Comparison of ENCODE assay signal across 18 mouse cellular contexts in the genomic region with DNA sequence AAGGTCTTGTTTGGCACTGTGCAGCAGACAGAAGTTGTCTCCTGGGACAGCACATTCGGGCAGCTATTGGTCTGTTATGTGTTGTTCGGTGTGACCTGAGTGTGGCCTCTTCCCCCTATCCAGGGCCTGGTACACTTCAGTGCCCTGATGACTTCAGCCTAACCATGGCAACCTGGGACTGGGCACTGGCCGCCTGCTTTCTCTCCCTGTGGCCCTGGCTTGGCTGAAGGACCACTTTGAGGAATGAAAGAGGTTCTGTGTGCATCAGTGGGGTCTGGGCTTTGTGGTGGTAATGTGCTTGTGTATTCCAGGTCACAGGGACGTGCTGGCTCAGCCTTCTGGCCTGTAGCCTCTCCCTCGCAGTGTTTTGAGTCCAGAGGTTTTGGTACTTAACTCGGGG. TPM values are rescaled to one million over a fixed set of nuclear protein-coding genes. Genes with fewer than 3 reads are reported as not detected.
A peak's percentile ranks its signal among the peaks of the same experiment; 100 is the strongest.
DNase-seq lines count a peak whose midpoint lies in the region; ATAC-seq lines count a peak whose summit lies in the region.
"Had no signal": no experiment of that assay in that cellular context is flagged by ENCODE, and none has a peak within 500 bp of the region (broad histone marks: within the 10 kb centered on the region; RNA-seq: fewer than 3 reads in every experiment).

No protein-coding gene starts in this region.

- intact Hi-C loops in left cerebral cortex, postnatal 10 days (cut with DNase I) = no loop called here

- ATAC-seq in cerebellum, adult (ENCODE audit: insufficient number of reproducible peaks, low FRiP score, low TSS enrichment) = peak; percentile 38; the same call in 1 of the 2 replicates
- ATAC-seq: liver, postnatal 0 days; Patski had no signal

- no peak for DNase-seq in cerebellum, adult 8-10 months
- peak; percentile 55 for DNase-seq in layer of hippocampus, adult 11-12 months (ENCODE audit: low spot score)
- no peak for DNase-seq in layer of hippocampus, postnatal 25 days (ENCODE audit: extremely low spot score in 1 of 2, low spot score in 1 of 2)
- peak; percentile 60 for DNase-seq in cerebellum, adult 9-11 months
- DNase-seq in left cerebral cortex, postnatal 10 days (ENCODE audit: extremely low spot score in 1 of 2, low spot score in 2 of 2) = peak; percentile 43 to 64
- no peak for DNase-seq in urinary bladder, postnatal 10 days (ENCODE audit: low spot score)
- DNase-seq in adrenal gland, postnatal 14 days = no peak
- DNase-seq: gastrocnemius, postnatal 10 days; kidney, adult 11 months; kidney, postnatal 25 days; liver, postnatal 0 days; lung, postnatal 4 days; spleen, adult 18-20 months; thymus, postnatal 36 days had no signal

RNA-seq across cellular contexts. Expression of gene Wfs1, which starts 46.2 kb away (rescaled TPM):
- total RNA-seq in layer of hippocampus, postnatal 25 days (2021) = 100 to 1,000 TPM; 191 to 192 TPM
- 10 to 100 TPM; 81.9 to 85.0 TPM for total RNA-seq in left cerebral cortex, postnatal 10 days (2021)
- total RNA-seq in adrenal gland, postnatal 14 days (2021) = 23.7 and 24.3 TPM in 2 replicates

RNA-seq across cellular contexts. Expression of gene Gm1043, which starts 50.0 kb away (rescaled TPM):
- total RNA-seq in layer of hippocampus, postnatal 25 days (2021) = 10 to 100 TPM; 21.4 to 28.8 TPM
- total RNA-seq in left cerebral cortex, postnatal 10 days (2021) = 10 to 100 TPM; 22.5 to 25.5 TPM
- 0.19 and 0.98 TPM in 2 replicates for total RNA-seq in adrenal gland, postnatal 14 days (2021)
- total RNA-seq: common myeloid progenitor, adult 5-6 weeks; gastrocnemius, postnatal 10 days; heart, postnatal 25 days had no signal

Comparison
In these comparisons a context has a peak if more than half of its experiments do, and no peak if none do; other contexts are left out.
1. DNase-seq: peak in layer of hippocampus, adult 11-12 months (single experiment), cerebellum, adult 9-11 months (single experiment) and left cerebral cortex, postnatal 10 days (2 of 2); none in cerebellum, adult 8-10 months (single experiment), layer of hippocampus, postnatal 25 days (0 of 2), urinary bladder, postnatal 10 days (single experiment) and adrenal gland, postnatal 14 days (single experiment).
2. RNA of gene Gm1043, which starts 50.0 kb away (total RNA-seq): 21.4 to 28.8 TPM in layer of hippocampus, postnatal 25 days and 22.5 to 25.5 TPM in left cerebral cortex, postnatal 10 days; 0.19 to 0.98 TPM in adrenal gland, postnatal 14 days; every median in the first group is over 10 times any median in the second.